Mouse (Mus musculus): ENCODE measurements around the gene Npas2. TPM values are rescaled to one million over a fixed set of nuclear protein-coding genes. Genes with fewer than 3 reads are reported as not detected.

Gene Npas2
- total RNA-seq, 2 experiments from 2014 or later: 59.3 to 65.4 TPM

GRCm38 (mm10) chr1:39205697-39206096, 12.2 kb downstream of the Npas2 start:
- DNase-seq (ENCODE audit: low spot score in 2 of 2): no peak
- intact Hi-C loops (cut with DNase I): no loop called here

GRCm38 (mm10) chr1:39206942-39207341, 13.4 kb downstream of the Npas2 start:
- no peak for DNase-seq (ENCODE audit: low spot score in 2 of 2)
- intact Hi-C loops (cut with DNase I): no loop called here

GRCm38 (mm10) chr1:39210928-39211327, 17.4 kb downstream of the Npas2 start:
- intact Hi-C loops (cut with DNase I): no loop called here
- no peak for DNase-seq (ENCODE audit: low spot score in 2 of 2)

GRCm38 (mm10) chr1:39212982-39213381, 19.5 kb downstream of the Npas2 start:
- intact Hi-C loops (cut with DNase I): no loop called here
- no peak for DNase-seq (ENCODE audit: low spot score in 2 of 2)

GRCm38 (mm10) chr1:39217584-39217983, 24.1 kb downstream of the Npas2 start:
- intact Hi-C loops (cut with DNase I): no loop called here
- no peak for DNase-seq (ENCODE audit: low spot score in 2 of 2)

GRCm38 (mm10) chr1:39228401-39228800, 34.9 kb downstream of the Npas2 start:
- intact Hi-C loops (cut with DNase I): no loop called here
- DNase-seq (ENCODE audit: low spot score in 2 of 2): no peak

GRCm38 (mm10) chr1:39230021-39230420, 36.5 kb downstream of the Npas2 start:
- no peak for DNase-seq (ENCODE audit: low spot score in 2 of 2)
- intact Hi-C loops (cut with DNase I): no loop called here

GRCm38 (mm10) chr1:39234815-39235449, 41.4 kb downstream of the Npas2 start:
- intact Hi-C loops (cut with DNase I): no loop called here
- DNase-seq (ENCODE audit: low spot score in 2 of 2): no peak

GRCm38 (mm10) chr1:39237503-39238255, 44.1 kb downstream of the Npas2 start:
- no peak for DNase-seq (ENCODE audit: low spot score in 2 of 2)
- intact Hi-C loops (cut with DNase I): no loop called here

GRCm38 (mm10) chr1:39240860-39241584, 47.5 kb downstream of the Npas2 start:
- intact Hi-C loops (cut with DNase I): no loop called here
- no peak for DNase-seq (ENCODE audit: low spot score in 2 of 2)

- no peak for DNase-seq (ENCODE audit: low spot score in 2 of 2)
- intact Hi-C loops (cut with DNase I): no loop called here
These were observed 51.2 kb downstream of the Npas2 start for GRCm38 (mm10) chr1:39244726-39245125.

- peak; percentile 47 to 54 for DNase-seq (ENCODE audit: low spot score in 2 of 2)
- intact Hi-C loops (cut with DNase I): no loop called here
These were observed 58.1 kb downstream of the Npas2 start for GRCm38 (mm10) chr1:39251679-39252078.

- no peak for DNase-seq (ENCODE audit: low spot score in 2 of 2)
- intact Hi-C loops (cut with DNase I): no loop called here
These were observed 60.2 kb downstream of the Npas2 start for GRCm38 (mm10) chr1:39253771-39254170.

GRCm38 (mm10) chr1:39256051-39256450, 62.5 kb downstream of the Npas2 start:
- intact Hi-C loops (cut with DNase I): no loop called here
- no peak for DNase-seq (ENCODE audit: low spot score in 2 of 2)

GRCm38 (mm10) chr1:39256513-39257330, 63.2 kb downstream of the Npas2 start:
- intact Hi-C loops (cut with DNase I): no loop called here
- DNase-seq (ENCODE audit: low spot score in 2 of 2): no peak

- DNase-seq (ENCODE audit: low spot score in 2 of 2): no peak
- intact Hi-C loops (cut with DNase I): no loop called here
These were observed 63.7 kb downstream of the Npas2 start for GRCm38 (mm10) chr1:39257331-39257594.

GRCm38 (mm10) chr1:39259668-39260067, 66.1 kb downstream of the Npas2 start:
- intact Hi-C loops (cut with DNase I): no loop called here
- DNase-seq (ENCODE audit: low spot score in 2 of 2): no peak

- DNase-seq (ENCODE audit: low spot score in 2 of 2): peak in 1 of 2 experiments; percentile 36
- intact Hi-C loops (cut with DNase I): no loop called here
These were observed 66.8 kb downstream of the Npas2 start for GRCm38 (mm10) chr1:39260183-39260978.

- intact Hi-C loops (cut with DNase I): no loop called here
- no peak for DNase-seq (ENCODE audit: low spot score in 2 of 2)
These were observed 73.4 kb downstream of the Npas2 start for GRCm38 (mm10) chr1:39266843-39267512.
